Mouse (Mus musculus) ovary, postnatal 36 days (tissue): ENCODE data around the gene Eloa.

Experiments used
- DNase-seq: peaks from one replicate; pipeline ENCODE4 v3.0.0; 2022; ENCODE audit warnings: low spot score, mixed read lengths

Eloa gene

DNA sequence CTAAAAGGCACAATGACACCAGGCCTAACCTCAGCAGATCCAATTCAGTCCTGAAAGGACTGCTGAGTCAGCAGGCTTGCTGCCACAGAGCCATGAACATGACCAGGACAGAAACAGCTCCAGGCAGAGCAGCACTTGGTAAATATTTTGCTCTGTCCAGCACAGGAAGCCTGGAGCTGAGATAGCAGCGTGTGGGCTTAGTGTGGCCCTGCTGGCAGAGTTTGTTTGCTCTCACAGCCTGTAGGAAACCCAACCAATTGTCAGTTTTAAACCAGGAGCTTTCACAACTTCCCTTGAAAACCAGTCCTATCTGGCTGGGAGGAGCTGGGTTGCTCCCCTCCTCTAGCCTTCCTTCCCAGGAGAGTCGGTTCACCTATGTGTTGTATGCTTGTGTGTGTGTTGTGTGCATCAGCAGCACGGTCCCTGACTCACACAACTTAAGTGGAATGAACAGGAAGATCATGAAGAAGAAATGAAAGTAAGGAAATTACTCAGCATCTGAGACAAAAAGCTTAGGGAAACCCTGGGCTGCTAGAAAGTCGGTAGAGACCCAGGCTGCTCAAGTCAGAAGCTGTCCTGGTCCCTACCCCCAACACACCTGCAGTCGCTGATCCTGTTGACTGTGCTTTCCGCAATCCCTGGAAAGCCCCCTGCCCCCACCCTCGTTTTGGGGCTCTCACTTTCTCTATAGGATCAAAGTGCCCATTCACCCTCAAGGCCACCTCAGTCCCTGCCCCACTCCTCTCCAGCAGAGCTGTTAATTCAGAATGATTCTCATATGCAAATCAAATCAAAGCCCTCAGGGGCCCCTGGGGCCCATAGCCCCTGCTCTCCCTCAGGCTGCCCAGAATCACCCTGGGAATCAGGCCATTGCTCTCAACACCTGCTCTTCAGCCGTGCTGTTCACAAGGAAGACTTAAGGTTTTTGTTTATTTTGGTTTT lies 9.7 kb upstream of the Eloa start:
- DNase-seq, result peak; percentile 44

DNA sequence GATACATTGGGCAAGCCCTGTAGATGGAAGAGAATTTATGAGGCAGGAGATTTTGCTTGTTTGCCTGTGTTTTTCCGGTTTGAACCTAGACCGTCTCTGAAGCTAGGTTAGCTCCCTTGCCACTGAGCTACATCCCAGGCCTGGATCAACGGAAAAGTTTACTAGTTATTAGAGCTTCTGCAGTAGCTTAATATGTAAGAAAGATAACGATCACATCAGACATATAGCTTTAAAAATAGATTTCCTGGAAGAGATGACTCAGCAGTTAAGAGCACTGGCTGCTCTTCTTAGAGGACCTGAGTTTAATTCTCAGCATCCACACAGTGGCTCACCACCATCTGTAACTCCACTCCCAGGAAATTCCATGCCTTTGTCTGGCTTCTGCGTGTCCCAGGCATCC lies 7.1 kb upstream of the Eloa start:
- DNase-seq, result no peak

DNA sequence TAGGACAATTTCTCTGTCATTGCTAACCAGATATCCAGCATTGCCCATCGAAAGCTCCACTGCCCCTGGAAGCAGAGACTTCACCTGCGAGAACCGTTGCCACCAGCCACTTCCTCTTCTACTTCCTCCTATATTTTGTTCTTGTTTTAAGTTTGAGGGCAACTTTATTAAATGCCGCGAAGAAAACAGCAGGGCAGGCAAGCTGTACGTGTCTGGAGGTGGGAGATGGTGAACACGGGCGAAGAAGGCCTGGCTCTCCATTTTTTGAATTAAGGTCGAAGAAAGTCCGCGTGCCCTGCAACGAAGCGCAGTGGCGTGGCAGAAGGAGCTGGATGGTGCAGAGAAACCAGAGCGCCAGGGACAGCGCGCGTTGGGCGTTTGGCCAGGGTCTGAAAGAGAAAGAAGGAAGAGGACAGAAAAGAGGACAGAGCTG lies 6.6 kb upstream of the Eloa start:
- no peak for DNase-seq

DNA sequence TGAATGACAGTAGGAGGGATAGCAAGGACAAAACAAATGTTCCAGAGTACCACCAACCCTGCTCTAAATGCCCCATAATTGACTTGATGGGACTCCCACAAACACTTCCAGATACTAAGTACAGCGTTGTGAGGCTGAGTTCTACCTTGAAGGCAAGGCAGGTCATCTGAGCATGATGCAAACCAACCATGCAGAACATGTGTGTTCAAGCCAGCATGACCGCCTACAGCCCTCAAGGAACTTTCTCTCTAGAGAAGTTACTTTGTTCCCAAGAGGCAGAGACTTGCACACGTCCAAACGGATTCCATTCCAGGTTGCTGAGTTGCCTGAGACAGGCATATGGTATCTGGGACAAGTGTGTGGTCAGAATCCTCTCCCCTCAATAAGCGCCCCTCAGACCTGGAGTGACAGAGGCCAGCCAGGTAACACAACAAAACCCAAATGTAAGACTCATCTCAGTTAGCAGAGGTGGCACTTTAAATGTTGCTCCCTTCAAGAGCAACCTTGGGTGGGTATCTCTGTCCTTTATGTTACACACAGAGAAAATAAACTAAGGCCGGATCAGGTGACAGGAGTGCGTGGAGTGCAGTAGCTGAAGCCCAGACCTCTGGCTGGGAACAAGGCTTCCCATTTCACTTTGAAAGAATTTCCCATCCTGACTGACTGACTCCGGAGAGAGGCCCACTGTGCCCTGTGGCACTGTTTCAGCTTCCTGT lies 6.0 kb upstream of the Eloa start:
- no peak for DNase-seq

DNA sequence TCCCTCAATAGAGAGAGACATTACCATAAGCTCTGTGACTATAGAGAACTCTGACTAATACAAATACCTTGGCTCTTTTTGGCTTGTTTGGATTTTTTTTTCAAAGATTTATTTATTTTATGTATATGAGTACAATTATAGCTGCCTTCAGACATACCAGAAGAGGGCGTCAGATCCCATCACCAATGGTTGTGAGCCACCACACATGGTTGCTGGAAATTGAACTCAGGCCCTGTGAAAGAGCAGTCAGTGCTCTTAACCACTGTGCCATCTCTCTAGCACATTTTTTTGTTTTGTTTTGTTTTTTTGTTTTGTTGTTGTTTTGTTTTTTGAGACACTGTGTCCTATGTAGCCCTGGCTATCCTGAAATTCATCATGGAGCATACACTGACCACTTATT lies 3.8 kb upstream of the Eloa start:
- DNase-seq, result no peak

DNA sequence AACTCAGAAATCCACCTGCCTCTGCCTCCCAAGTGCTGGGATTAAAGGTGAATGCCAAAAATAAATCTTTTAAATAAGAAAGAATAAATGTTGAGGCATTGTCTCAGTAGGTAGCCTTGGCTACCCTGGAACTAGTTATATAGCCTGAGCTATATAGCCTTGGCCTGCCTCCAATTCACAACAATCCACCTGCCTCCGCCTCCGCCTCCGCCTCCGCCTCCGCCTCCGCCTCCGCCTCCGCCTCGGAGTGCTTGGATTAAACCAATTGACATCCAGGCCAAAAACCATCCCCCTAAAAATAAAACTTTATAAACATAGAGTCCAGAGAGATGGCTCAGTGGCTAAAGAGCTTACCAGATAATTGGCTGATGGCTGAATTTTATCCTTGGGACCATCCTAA lies 1.4 kb upstream of the Eloa start:
- DNase-seq, result no peak

DNA sequence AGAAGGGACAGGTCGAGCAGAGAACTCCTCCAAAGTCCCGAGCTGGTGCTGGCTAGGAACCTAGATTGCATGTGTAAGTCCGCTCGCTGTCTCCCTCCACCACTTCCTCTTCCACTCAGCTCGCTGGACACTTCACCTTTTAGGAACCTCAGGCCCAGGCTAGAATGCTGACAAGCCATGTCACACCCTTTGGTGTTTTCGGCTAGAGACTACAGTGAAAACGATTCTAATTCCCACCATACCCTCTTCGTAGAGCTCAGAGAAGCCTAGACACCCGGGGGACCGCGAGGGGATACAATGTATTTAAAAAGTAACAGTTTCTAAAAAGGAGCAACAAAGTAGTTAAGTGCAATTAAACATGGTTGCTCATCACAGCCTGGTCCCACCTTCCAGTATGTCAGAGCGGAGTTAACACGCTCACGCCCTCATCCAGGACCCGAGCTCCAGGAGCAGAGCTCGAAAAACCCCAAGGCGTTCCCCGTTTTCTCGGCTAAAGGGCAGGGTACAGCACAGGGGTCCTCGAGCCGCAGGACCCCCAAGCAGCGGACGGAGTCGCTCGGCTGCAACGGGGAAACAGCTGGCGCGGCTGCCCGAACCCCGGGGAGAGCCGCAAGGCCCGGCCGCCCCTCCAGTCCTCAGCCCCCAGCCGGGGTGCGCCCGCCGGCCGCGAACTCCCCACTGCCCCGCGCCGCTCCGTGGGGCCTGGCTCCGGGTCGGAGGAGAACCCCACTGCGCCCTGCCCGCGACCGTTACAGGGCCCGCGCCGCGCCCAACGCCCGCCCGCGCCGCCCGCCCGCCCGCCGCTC lies 617 bp downstream of the Eloa start:
- DNase-seq, result no peak

DNA sequence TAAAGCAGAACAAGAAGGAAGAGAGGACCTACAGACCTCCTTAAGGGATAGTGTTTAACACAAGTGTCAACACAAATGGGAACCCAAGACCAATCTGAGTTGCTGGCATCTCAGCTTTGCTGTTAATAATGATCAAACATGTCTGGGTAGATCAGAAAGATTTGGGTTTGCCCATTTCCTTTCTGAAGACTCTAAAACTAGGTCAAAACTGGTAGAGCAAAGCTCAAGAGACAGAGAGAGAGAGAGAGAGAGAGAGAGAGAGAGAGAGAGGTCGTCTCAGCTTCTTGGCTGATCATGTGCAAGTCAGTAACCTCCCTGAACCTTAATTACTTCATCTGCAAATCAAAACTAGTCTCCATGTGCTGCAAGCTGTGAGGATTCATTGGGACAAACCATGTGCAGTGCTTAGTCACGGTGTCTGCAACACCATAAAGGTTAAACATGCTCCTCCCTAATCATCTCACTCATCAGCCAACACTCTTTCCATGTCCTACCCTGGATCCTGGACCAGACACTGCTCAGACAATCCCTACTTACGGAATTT lies 5.4 kb downstream of the Eloa start:
- no peak for DNase-seq

DNA sequence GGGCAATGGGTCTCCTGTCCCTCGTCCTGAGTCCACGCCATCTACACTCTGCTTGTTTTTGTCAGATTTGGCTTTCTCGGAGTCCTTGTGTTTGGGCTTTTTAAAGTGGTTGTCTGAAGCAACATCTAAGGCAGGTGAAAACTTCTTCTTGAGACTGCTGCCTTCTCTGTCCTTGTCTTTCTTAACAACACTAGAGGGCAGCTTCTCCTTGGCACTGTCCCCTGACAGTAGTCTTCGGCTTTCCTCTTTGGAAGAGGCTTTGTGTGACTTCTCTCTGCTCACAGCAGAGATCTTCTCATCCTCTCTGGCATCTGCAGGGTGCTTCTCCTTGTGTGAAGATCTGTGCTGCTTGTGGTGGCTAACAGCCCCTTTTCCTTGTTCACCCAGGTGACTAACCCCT lies 11.0 kb downstream of the Eloa start:
- DNase-seq, result no peak

DNA sequence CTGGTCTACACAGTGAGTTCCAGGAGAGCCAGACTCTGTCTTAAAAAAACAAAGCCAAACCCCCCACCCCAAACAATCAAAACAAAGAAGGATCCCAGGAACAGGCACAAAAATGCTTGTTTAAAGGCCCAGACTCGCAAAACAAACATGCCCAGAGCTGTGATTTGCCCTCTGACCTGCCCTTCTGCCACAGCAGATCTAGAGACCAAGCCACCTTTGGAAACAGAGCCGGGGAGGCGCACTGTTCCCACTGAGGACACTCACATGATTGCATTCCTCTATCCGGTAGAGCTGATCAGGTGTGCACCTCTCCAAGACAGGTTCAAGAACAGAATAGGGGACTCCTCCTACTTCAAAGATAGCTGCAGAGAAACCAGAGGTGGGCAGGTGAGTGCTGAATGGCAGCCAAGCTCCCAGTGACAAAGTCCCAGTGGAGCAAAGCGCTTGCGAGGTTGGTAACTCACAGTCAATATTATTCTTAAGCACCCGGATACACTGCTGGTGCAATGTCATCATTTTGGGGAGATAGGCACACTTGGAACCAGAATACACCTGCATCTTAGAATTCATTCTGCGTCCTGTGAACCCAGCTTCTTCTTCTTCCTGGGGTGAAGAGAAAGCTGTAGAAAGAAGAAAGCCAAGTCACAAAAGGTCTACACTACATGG lies 12.6 kb downstream of the Eloa start:
- DNase-seq, result no peak

DNA sequence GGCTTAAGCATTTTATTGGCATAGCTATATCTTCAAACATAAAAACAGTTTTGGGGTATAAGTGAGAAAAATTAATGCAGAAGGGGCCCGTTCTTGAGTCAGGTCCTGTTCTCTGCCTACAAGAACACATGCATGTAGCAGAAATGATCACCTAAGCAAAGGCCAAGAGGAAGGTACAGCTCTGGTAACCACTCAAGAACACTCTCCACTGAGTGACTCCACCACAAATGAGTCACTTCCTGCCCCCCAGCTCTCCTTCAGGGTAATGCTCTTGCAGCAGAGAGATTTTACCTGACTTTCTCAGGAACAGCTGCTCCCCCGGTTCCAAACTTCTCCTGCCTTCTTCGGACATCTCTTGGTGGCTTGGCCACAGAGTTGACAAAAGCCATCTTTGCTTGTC lies 14.7 kb downstream of the Eloa start:
- DNase-seq, result no peak

DNA sequence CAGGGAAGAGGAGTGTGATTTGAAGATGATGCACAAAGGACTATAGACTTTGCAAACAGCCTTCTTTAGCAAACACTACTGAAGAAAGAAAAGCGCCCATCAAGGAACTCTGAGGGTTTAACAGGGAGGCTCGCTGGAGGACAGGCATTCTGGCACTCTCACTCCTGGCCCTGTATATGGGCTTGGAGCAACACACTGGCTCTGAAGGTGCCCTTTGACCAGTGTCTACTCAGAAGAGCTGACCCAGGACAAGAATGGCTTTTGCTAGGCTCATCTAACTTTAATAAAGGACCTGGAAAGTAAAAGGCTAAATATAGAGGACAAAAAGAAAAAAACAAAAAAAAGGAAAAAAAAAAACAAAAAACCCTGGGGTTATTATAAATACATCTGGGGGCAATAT lies 16.6 kb downstream of the Eloa start:
- DNase-seq, result no peak

DNA sequence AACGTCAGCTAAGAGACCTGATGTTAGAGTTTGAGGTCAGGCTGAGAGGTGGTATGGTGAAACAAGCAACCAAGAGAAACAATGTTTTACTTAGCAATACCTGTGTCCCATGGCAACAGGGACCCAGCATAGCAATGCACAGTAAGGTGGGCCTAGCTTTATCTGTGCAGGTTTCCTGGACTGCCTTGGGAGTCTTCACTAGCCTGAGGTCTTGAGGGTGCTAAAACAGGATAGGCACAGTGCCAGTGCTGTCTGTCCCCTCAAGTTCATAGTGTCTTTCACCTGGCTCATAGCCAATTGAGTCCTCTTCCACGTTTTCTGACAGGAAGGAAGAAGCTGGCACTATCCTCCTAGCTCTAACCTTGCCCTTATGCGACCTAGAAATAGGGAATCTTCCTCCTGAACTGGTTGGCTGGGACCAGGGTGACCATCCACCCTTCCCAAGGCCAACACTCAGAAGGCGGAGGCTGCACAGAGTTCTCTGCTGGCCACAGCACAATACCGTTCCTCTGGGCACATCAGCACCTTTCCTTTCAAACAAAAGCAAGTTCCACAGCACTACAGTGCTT lies 17.4 kb downstream of the Eloa start:
- no peak for DNase-seq

DNA sequence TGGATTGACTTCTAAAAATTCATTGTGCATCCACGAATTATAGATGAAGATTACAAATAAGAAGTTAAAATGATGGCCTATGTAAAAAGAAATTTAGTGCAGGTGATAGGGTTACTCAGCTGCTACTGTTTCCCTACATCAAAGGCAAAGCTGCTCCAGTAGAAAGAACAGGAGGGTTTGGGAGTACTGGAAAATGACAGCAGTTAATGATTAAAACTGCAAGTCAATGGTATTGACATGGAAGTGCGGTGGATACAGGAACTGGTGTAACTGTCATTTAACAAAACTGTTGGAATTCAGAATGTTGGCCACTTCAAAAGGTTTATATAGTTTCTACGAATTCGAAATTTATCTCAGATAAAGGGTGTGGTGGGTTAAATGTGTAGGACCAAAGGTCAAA lies 26.4 kb downstream of the Eloa start:
- DNase-seq, result no peak

DNA sequence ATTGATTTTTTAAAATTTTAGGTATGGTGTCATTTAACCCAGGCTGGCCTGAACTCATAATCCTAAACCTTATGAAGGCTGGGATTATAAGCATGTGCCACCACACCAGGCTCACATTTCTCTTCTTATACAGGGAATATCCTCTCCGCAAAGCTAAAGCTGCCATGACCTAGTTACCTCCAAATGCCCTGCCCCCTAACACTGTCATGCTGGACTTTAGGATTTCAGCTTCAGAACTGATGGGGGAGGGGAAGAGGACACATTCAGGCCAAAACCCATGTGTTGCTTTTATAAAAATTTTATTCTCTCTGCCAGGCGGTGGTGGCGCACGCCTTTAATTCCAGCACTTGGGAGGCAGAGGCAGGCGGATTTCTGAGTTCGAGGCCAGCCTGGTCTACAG lies 27.6 kb downstream of the Eloa start:
- no peak for DNase-seq

DNA sequence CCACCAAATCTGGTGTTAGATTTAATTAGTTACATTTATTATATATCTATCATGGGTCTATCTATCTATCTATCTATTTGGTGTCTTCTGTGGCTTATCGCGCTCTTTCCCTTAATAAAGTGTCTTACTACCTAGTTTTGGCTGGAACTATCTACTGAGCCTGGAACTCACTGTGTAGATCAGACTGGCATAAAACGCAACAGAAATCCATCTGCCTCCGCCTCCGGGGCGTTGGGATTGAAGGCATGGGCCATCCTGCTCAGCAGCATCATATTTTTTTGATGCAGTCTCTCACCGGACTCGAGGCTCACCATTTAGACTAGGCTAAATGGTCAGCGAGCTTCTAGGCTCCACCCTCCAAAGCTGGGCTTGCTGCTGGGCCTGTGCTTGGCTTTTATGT lies 33.8 kb downstream of the Eloa start:
- no peak for DNase-seq

DNA sequence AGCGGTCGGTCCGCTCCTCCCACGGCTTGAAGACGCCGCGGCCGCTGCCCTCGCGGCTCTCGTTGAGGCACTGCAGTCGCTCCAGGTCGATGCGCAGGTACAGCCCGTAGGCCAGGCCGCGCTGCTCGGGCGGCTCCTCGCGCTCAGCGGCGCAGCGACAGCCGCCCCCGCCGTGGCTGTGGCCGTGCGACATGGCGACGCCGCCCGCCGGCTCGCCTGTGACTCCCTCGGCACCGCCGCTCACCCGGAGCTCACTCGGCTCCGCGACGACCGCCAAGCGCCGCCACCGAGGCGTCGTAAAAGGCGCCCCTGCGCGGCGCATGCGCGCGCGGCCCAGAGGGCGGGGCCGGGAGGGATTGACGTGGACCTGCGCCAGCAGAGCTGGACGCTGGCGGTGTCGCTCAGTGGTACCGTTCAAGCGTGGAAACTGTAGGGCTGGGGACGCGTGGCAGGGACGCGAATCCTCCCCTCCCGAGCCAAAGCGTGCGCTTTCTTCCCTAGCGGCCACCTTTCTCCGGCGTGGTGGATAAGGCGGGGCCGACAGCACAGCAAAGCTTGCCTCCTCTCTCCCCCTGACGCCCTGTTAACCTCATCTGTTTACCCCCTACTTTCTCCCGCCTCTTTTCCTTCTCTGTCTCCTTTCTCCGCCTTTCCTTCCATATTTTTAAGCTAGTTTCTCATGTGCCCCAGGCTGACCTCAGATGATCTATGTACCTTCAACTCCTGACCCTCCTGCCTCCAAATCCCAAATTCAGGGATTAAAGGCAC lies 34.4 kb downstream of the Eloa start, which contains the start of gene Pithd1:
Gene Pithd1, minus strand, starts transcription at position 322 of the 768 bp plus-strand sequence.
- DNase-seq, result peak; percentile 93

DNA sequence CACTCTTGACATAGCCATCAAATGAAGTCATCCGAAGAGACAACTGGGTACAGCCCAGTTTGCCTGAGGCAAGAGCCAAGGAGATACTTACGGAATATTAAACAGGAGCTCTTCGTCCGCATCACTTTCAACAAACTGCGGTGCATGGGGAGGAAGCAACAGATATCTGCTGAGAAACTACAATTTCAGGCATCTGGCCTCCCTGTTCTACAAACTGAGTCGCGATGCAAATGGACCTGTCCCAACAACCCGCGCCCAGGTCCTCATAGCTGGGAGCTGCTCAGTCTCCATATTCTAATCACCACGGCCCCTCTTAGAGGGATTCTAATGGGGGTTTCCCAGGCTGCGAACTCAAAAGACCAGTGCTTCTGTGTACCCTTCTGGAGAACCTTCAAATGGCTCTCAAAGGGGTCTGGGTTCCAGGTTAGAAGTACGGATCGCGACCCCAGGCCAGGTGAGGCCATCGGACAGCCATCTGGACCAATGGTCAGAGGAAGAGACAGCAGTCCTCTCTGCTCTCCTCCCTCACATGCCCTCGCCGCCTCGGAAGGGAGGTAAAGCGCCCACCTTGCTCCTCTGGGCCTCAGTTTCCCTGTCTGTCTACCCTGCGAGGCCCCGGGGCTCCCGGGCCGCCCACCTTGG lies 35.1 kb downstream of the Eloa start:
- no peak for DNase-seq

DNA sequence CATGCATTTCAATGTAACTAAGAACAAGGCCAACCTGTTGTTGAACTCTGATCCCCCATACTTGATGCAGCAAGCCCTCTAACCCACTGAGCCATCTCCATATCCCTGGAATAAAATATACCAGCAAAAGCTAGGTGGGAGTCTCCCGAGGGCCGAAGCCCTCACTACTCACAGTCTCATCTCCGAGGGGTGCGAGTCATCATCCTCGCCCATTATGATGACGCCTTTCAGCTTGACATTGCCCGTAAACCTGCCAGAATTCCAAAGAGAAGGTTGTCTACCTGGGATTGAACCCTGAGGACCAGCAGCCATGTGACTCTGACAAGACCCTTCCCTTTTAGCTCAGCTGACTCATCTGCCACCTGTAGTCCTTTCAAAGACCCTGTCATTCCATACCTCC lies 35.8 kb downstream of the Eloa start:
- no peak for DNase-seq

DNA sequence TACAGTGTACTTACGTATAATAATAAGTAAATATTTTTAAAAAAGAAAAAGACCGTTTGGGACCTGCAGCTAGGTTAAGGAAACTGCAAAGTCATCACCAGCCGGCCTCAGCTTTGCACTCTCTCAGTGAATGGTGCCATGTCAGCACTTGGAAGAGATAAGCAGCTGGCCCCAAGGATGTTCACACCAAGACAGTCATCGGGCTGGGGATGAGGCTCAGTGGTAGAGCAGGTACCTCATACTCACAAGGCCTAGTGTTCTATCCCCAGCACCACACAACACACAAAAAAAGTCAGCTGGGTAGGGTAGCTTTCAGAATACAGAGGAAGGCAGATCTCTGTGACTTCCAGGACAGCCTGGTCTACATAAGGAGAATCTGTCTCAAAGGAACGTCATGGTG lies 36.4 kb downstream of the Eloa start:
- no peak for DNase-seq
